Mouse (Mus musculus) forebrain, postnatal 0 days (tissue): ENCODE measurements around the gene Gosr1. TPM values are rescaled to one million over a fixed set of nuclear protein-coding genes. Genes with fewer than 3 reads are reported as not detected.
"Not testable (repeated sequence)": the region's sequence is repeated elsewhere in the genome, so short reads cannot be mapped to it uniquely, and the experiment has no call there.

Source experiments
- ATAC-seq: fragments of 200-750 bp; cut with Nextera tagmentation; 2 replicates; pipeline ENCODE4 v1.8.0; 2017; ENCODE audit warnings: mild to moderate bottlenecking, moderate library complexity
- DNase-seq: peaks from one replicate; pipeline ENCODE4 v3.0.0-alpha.2; 2015
- H3K27ac ChIP-seq: fragments of 300-500 bp; sonication (generic); 2 replicates; pipeline ENCODE4 v1.5.1; 2014; ENCODE audit warnings: low read depth, mild to moderate bottlenecking, antibody characterized with exemption, low read length, moderate library complexity, mixed read lengths
- H3K27me3 ChIP-seq: fragments of 300-500 bp; sonication (generic); 2 replicates; pipeline ENCODE4 v1.6.1; 2014; ENCODE audit warnings: mild to moderate bottlenecking, low read length, mixed read lengths; ENCODE audit not compliant: insufficient read depth
- H3K36me3 ChIP-seq: fragments of 300-500 bp; sonication (generic); 2 replicates; pipeline ENCODE4 v1.6.1; 2014; ENCODE audit warnings: mild to moderate bottlenecking, moderate library complexity; ENCODE audit not compliant: insufficient read depth
- H3K4me1 ChIP-seq: fragments of 300-500 bp; sonication (generic); 2 replicates; pipeline ENCODE4 v1.6.1; 2014; ENCODE audit warnings: antibody characterized with exemption; ENCODE audit not compliant: insufficient read depth
- H3K4me2 ChIP-seq: fragments of 300-500 bp; sonication (generic); 2 replicates; pipeline ENCODE4 v1.6.1; 2014; ENCODE audit warnings: low read depth, mild to moderate bottlenecking, moderate library complexity
- H3K4me3 ChIP-seq: fragments of 300-500 bp; sonication (generic); 2 replicates; pipeline ENCODE4 v1.5.1; 2014; ENCODE audit warnings: low read depth, low read length, mixed read lengths
- H3K9ac ChIP-seq: fragments of 300-500 bp; sonication (generic); 2 replicates; pipeline ENCODE4 v1.6.1; 2014; ENCODE audit warnings: mild to moderate bottlenecking
- H3K9me3 ChIP-seq: fragments of 300-500 bp; sonication (generic); 2 replicates; pipeline ENCODE4 v1.6.1; 2016; ENCODE audit warnings: low read length
- CTCF ChIP-seq: sonication (generic); IDR thresholded peaks from 2 replicates; pipeline ENCODE4 v1.5.1; 2016; ENCODE audit warnings: antibody characterized with exemption, control low read depth, low read depth
- WGBS: fragments of 180-500 bp; shearing (Covaris S2); extraction: QIAGEN DNeasy Blood & Tissue Kit; methylation state at CpG from one replicate; pipeline ENCODE4 v1.1.7; 2014; 5-methylcytosine and 5-hydroxymethylcytosine counted together
- polyA plus RNA-seq: library from polyadenylated mRNA; unstranded; fragments of >200 nt; fragmentation: Nextera tagmentation; extraction: Ambion mirVana; gene quantifications from 2 replicates; pipeline ENCODE4 v1.2.1, GENCODE M21; 2015
- total RNA-seq: library from RNA; depleted of rRNA; stranded (reverse); fragments of >200 nt; gene quantifications from 2 replicates; pipeline ENCODE4 v1.2.3, GENCODE M21; 2014; rRNA removed

The Gosr1 gene
- total and polyA plus RNA-seq, 2 experiments from 2014 or later: 22.0 to 35.0 TPM

GRCm38 (mm10) chr11:76708881-76709280, 54.5 kb downstream of the Gosr1 start:
- 57% methylated on average over 1 of the region's 1 CpGs for WGBS
- no peak for ATAC-seq

GRCm38 (mm10) chr11:76708066-76708465, 55.3 kb downstream of the Gosr1 start:
- DNase-seq (no peak), ATAC-seq (no peak)
- Histone ChIP-seq H3K4me1 (no peaks in the 10 kb centered on the region), H3K9me3 (no peaks in the 10 kb centered on the region), H3K9ac (no peak overlapping the region), H3K4me3 (no peak overlapping the region), H3K27me3 (no peaks in the 10 kb centered on the region), H3K27ac (no peak overlapping the region), H3K4me2 (no peak overlapping the region), H3K36me3 (no peaks in the 10 kb centered on the region)
- TF ChIP-seq CTCF: no peak
- 91% methylated on average over 1 of the region's 1 CpGs for WGBS

More at GRCm38 (mm10) chr11:76708881-76709280, 54.5 kb downstream of the Gosr1 start:
- Histone ChIP-seq H3K4me1 (no peaks in the 10 kb centered on the region), H3K27ac (no peak overlapping the region), H3K4me2 (no peak overlapping the region), H3K4me3 (no peak overlapping the region), H3K27me3 (no peaks in the 10 kb centered on the region), H3K9me3 (no peaks in the 10 kb centered on the region), H3K9ac (no peak overlapping the region), H3K36me3 (no peaks in the 10 kb centered on the region)
- DNase-seq: no peak
- no peak for TF ChIP-seq CTCF

GRCm38 (mm10) chr11:76707656-76708055, 55.7 kb downstream of the Gosr1 start:
- H3K36me3 ChIP-seq: no peaks in the 10 kb centered on the region
- no peak overlapping the region for H3K9ac ChIP-seq
- no peaks in the 10 kb centered on the region for H3K4me1 ChIP-seq

GRCm38 (mm10) chr11:76699626-76700025, 63.8 kb downstream of the Gosr1 start:
- Histone ChIP-seq H3K4me1 (no peaks in the 10 kb centered on the region), H3K9me3 (no peaks in the 10 kb centered on the region), H3K27ac (no peak overlapping the region), H3K4me2 (no peak overlapping the region), H3K27me3 (no peaks in the 10 kb centered on the region), H3K36me3 (no peaks in the 10 kb centered on the region), H3K9ac (no peak overlapping the region), H3K4me3 (no peak overlapping the region)
- DNase-seq (no peak), ATAC-seq (no peak)
- 62% methylated on average over 7 of the region's 9 CpGs for WGBS
- TF ChIP-seq CTCF: no peak

More at GRCm38 (mm10) chr11:76707656-76708055, 55.7 kb downstream of the Gosr1 start:
- Histone ChIP-seq H3K9me3 (no peaks in the 10 kb centered on the region), H3K4me3 (no peak overlapping the region), H3K27ac (no peak overlapping the region), H3K4me2 (no peak overlapping the region), H3K27me3 (no peaks in the 10 kb centered on the region)
- DNase-seq (no peak), ATAC-seq (no peak)
- no peak for TF ChIP-seq CTCF
- 88% methylated on average over 3 of the region's 3 CpGs for WGBS

GRCm38 (mm10) chr11:76695810-76696209, 67.6 kb downstream of the Gosr1 start:
- H3K4me3 ChIP-seq: no peak overlapping the region
- H3K27ac ChIP-seq: no peak overlapping the region
- WGBS: 66% methylated on average over 6 of the region's 6 CpGs
- ATAC-seq (peak; percentile 38), DNase-seq (no peak)
- H3K4me2 ChIP-seq: peak overlapping the region; percentile 15; the same call in 1 of the 2 replicates
- TF ChIP-seq CTCF: no peak
- no peak overlapping the region for H3K9ac ChIP-seq
- H3K27me3 ChIP-seq: no peaks in the 10 kb centered on the region; the same call in 1 of the 2 replicates
- H3K36me3 ChIP-seq: no peaks in the 10 kb centered on the region
- no peaks in the 10 kb centered on the region for H3K4me1 ChIP-seq
- H3K9me3 ChIP-seq: no peaks in the 10 kb centered on the region

GRCm38 (mm10) chr11:76692096-76692495, 71.3 kb downstream of the Gosr1 start:
- no peak for TF ChIP-seq CTCF
- Histone ChIP-seq H3K4me3 (no peak overlapping the region), H3K9me3 (no peaks in the 10 kb centered on the region), H3K36me3 (no peaks in the 10 kb centered on the region), H3K4me1 (no peaks in the 10 kb centered on the region), H3K27ac (no peak overlapping the region), H3K9ac (no peak overlapping the region), H3K4me2 (no peak overlapping the region), H3K27me3 (no peaks in the 10 kb centered on the region; the same call in 1 of the 2 replicates)
- ATAC-seq: no peak
- DNase-seq: no peak
- WGBS: 84% methylated on average over 3 of the region's 3 CpGs

- ATAC-seq: no peak
- 79% methylated on average over 2 of the region's 2 CpGs for WGBS
Measured at GRCm38 (mm10) chr11:76685604-76686003, 77.8 kb downstream of the Gosr1 start.

GRCm38 (mm10) chr11:76679508-76679907, 83.9 kb downstream of the Gosr1 start, which contains the start of gene Trarg1:
TSS of gene Trarg1 (plus strand) at chr11:76679808.
- H3K4me3 ChIP-seq, ATAC-seq, H3K4me1 ChIP-seq, H3K27ac ChIP-seq, H3K4me2 ChIP-seq, DNase-seq, H3K36me3 ChIP-seq, H3K9me3 ChIP-seq, H3K9ac ChIP-seq, H3K27me3 ChIP-seq: not testable (repeated sequence)
- 53% methylated on average over 7 of the region's 8 CpGs for WGBS

More at GRCm38 (mm10) chr11:76685604-76686003, 77.8 kb downstream of the Gosr1 start:
- Histone ChIP-seq H3K4me3 (no peak overlapping the region), H3K9ac (no peak overlapping the region), H3K4me2 (no peak overlapping the region), H3K4me1 (no peaks in the 10 kb centered on the region), H3K36me3 (no peaks in the 10 kb centered on the region), H3K27ac (no peak overlapping the region), H3K27me3 (no peaks in the 10 kb centered on the region; the same call in 1 of the 2 replicates), H3K9me3 (no peaks in the 10 kb centered on the region)
- DNase-seq: no peak
- no peak for TF ChIP-seq CTCF

Other genes with a start within 250 kb of the Gosr1 start
- gene Abr, start 141.3 kb downstream of the Gosr1 start, total RNA-seq: 241 and 262 TPM in 2 replicates
- 99.1 and 110 TPM in 2 replicates for gene Abr, start 141.3 kb downstream of the Gosr1 start, polyA plus RNA-seq
- gene Bhlha9, start 91.1 kb downstream of the Gosr1 start, total RNA-seq: 0.62 and 0.92 TPM in 2 replicates
- 0.97 and 1.8 TPM in 2 replicates for gene Bhlha9, start 91.1 kb downstream of the Gosr1 start, polyA plus RNA-seq
- gene Trarg1, start 83.8 kb downstream of the Gosr1 start, total RNA-seq: 0.19 and 0.38 TPM in 2 replicates
- 0.28 and 0.40 TPM in 2 replicates for gene Trarg1, start 83.8 kb downstream of the Gosr1 start, polyA plus RNA-seq
- 35.5 and 44.0 TPM in 2 replicates for gene Cpd, start 83.4 kb upstream of the Gosr1 start, total RNA-seq
- gene Cpd, start 83.4 kb upstream of the Gosr1 start, polyA plus RNA-seq: 3.9 and 5.6 TPM in 2 replicates
- gene Tmigd1, start 138.6 kb upstream of the Gosr1 start, total RNA-seq: not detected in 2 replicates
- 0.13 TPM in 1 of 2 replicates, not detected in the other for gene Tmigd1, start 138.6 kb upstream of the Gosr1 start, polyA plus RNA-seq
- 98.1 and 106 TPM in 2 replicates for gene Blmh, start 161.2 kb upstream of the Gosr1 start, total RNA-seq
- gene Blmh, start 161.2 kb upstream of the Gosr1 start, polyA plus RNA-seq: 91.1 and 111 TPM in 2 replicates
- gene Slc6a4, start 235.0 kb upstream of the Gosr1 start, total RNA-seq: 1.3 and 3.0 TPM in 2 replicates
- 2.2 and 3.0 TPM in 2 replicates for gene Slc6a4, start 235.0 kb upstream of the Gosr1 start, polyA plus RNA-seq